Mouse (Mus musculus) CH12.LX (cell line): Measurements from ENCODE around the gene Fam193a.

ENCODE experiments used
- BHLHE40 ChIP-seq: IDR thresholded peaks from 2 replicates; pipeline ENCODE4 v1.6.1; 2011; ENCODE audit warnings: mild to moderate bottlenecking, low read depth, low read length, improper control_type of control experiment
- CHD2 ChIP-seq: IDR thresholded peaks from 2 replicates; pipeline ENCODE4 v1.6.1; 2011; ENCODE audit warnings: low read length, improper control_type of control experiment
- CTCF ChIP-seq, 2 experiments: IDR thresholded peaks in 1 of 2; conservative IDR thresholded peaks in 1 of 2; 2 replicates each; pipeline ENCODE4 v1.5.1; 2011 to 2012; ENCODE audit warnings: low read depth in 2 of 2, low read length in 2 of 2, improper control_type of control experiment in 1 of 2, inconsistent platforms in 1 of 2, mild to moderate bottlenecking in 1 of 2, moderate library complexity in 1 of 2
- E2F4 ChIP-seq: IDR thresholded peaks from 2 replicates; pipeline ENCODE4 v1.6.1; 2011; ENCODE audit warnings: low read depth, low read length, improper control_type of control experiment; ENCODE audit not compliant: insufficient replicate concordance
- EP300 ChIP-seq: IDR thresholded peaks from 2 replicates; pipeline ENCODE4 v1.6.1; 2011; ENCODE audit warnings: low read length, improper control_type of control experiment
- ETS1 ChIP-seq: conservative IDR thresholded peaks from 2 replicates; pipeline ENCODE4 v1.6.1; 2012; ENCODE audit warnings: low read depth, mild to moderate bottlenecking, inconsistent platforms, low read length, improper control_type of control experiment, moderate library complexity
- JUND ChIP-seq: conservative IDR thresholded peaks from 2 replicates; pipeline ENCODE4 v1.6.1; 2011; ENCODE audit warnings: low read depth, low read length, improper control_type of control experiment
- NELFE ChIP-seq: IDR thresholded peaks from 2 replicates; pipeline ENCODE4 v1.6.1; 2011; ENCODE audit warnings: low read depth, low read length, improper control_type of control experiment
- POLR2A ChIP-seq: IDR thresholded peaks from 2 replicates; pipeline ENCODE4 v1.6.1; 2011; ENCODE audit warnings: low read depth, mild to moderate bottlenecking, improper control_type of control experiment, low read length
- RAD21 ChIP-seq: IDR thresholded peaks from 2 replicates; pipeline ENCODE4 v1.6.1; 2011; ENCODE audit warnings: low read depth, mild to moderate bottlenecking, low read length, improper control_type of control experiment, moderate library complexity
- RCOR1 ChIP-seq: conservative IDR thresholded peaks from 2 replicates; pipeline ENCODE4 v1.6.1; 2012; ENCODE audit warnings: low read depth, mild to moderate bottlenecking, inconsistent platforms, low read length, improper control_type of control experiment
- SMC3 ChIP-seq: IDR thresholded peaks from 2 replicates; pipeline ENCODE4 v1.6.1; 2011; ENCODE audit warnings: low read depth, low read length, improper control_type of control experiment

DNA sequence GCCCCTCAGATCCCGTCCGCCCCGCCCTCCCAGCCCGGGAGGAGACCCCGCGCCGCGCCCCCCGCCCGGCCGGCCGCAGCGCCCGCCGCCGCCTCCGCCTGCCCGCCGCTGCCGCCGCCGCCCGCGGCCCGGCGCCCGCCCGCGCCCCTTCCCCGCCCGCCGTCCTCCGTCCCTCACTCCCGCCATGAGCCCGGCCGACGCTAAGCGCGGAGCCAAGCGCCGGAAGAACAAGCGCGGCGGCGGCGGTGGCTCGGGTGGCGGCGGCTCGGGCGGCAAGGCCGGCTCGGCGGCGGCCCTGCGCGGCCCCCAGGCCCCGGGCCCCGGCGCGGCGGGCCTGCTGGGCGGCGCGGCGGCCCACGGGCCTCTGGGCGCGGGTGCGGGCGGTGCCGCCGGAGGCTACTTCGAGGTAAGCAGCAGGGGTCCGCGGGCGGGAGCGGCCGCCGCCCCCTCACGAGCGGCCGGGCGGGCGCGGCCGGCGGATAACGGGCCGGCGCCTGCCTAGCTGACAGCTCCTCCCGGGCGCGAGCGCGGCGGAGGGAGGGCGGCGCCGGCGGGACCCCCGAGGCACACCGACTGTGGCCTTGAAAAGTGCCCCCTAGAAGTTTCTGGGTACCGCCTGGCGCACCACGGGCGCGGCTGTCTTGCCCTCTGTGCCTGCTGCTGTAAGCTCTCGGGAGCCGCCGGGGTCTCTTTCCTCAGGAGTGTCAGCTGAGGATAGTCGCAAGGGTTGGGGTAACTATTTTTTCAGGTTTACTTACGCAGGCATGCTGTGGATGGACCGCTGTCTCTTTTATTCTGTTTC, 490 bp downstream of the Fam193a start:
- TF ChIP-seq CTCF (conservative IDR thresholded peaks at IDR 0.05 in 1 of 2, IDR thresholded peaks at IDR 0.05 in 1 of 2; ENCODE audit: low read depth in 2 of 2, low read length in 2 of 2): no peak
- TF ChIP-seq RAD21: no peak
- TF ChIP-seq BHLHE40: no peak
- no peak for TF ChIP-seq SMC3
- no peak for TF ChIP-seq EP300
- no peak for TF ChIP-seq CHD2
- no peak for TF ChIP-seq POLR2A
- no peak for TF ChIP-seq RCOR1
- no peak for TF ChIP-seq ETS1
- TF ChIP-seq NELFE: no peak
- no peak for TF ChIP-seq E2F4
- no peak for TF ChIP-seq JUND
